Comparison of ENCODE assay signal across 9 mouse cellular contexts in genomic region chr13:22033741-22034442, GRCm38 (mm10). TPM values are rescaled to one million over a fixed set of nuclear protein-coding genes. Genes with fewer than 3 reads are reported as not detected.
A peak's percentile ranks its signal among the peaks of the same experiment; 100 is the strongest.
DNase-seq lines count a peak whose midpoint lies in the region; ATAC-seq and TF ChIP-seq lines count a peak whose summit lies in the region.
"Had no signal": no experiment of that assay in that cellular context is flagged by ENCODE, and none has a peak within 500 bp of the region (broad histone marks: within the 10 kb centered on the region; RNA-seq: fewer than 3 reads in every experiment).

No protein-coding gene starts in this region.

- no peak overlapping the region for H3K4me3 ChIP-seq in liver, adult 2 months (ENCODE audit: insufficient read depth, low read depth, low read length)
- no peak overlapping the region for H3K4me3 ChIP-seq in hindbrain, embryonic 13.5 days
- H3K4me3 ChIP-seq in midbrain, embryonic 13.5 days (replicated peaks): peak overlapping the region; percentile 43

- H3K27me3 ChIP-seq in liver, adult 2 months (ENCODE audit: control insufficient read depth, insufficient read depth, low read length): no peaks in the 10 kb centered on the region
- no peaks in the 10 kb centered on the region for H3K27me3 ChIP-seq in hindbrain, embryonic 13.5 days
- H3K27me3 ChIP-seq in midbrain, embryonic 13.5 days: no peaks in the 10 kb centered on the region

- peaks cover 8% of the 10 kb centered on the region; the same call in 1 of the 2 replicates for H3K4me1 ChIP-seq in liver, adult 2 months (ENCODE audit: control insufficient read depth, insufficient read depth, low read length)
- peaks cover 14% of the 10 kb centered on the region for H3K4me1 ChIP-seq in hindbrain, embryonic 13.5 days (replicated peaks)
- peaks cover 19% of the 10 kb centered on the region for H3K4me1 ChIP-seq in midbrain, embryonic 13.5 days (replicated peaks)

- no peaks in the 10 kb centered on the region for H3K9me3 ChIP-seq in hindbrain, embryonic 13.5 days
- no peaks in the 10 kb centered on the region for H3K9me3 ChIP-seq in midbrain, embryonic 13.5 days

- no peaks in the 10 kb centered on the region for H3K36me3 ChIP-seq in liver, adult 2 months (ENCODE audit: control insufficient read depth, insufficient read depth, low read length)
- H3K36me3 ChIP-seq in hindbrain, embryonic 13.5 days: no peaks in the 10 kb centered on the region
- no peaks in the 10 kb centered on the region for H3K36me3 ChIP-seq in midbrain, embryonic 13.5 days

- peak overlapping the region; percentile 38; the same call in 1 of the 2 replicates for H3K9ac ChIP-seq in liver, adult 2 months (ENCODE audit: low read depth, low read length)
- H3K9ac ChIP-seq in hindbrain, embryonic 13.5 days: no peak overlapping the region
- H3K9ac ChIP-seq in midbrain, embryonic 13.5 days (replicated peaks): no peak overlapping the region

- WGBS in liver, adult 2 months: 40% methylated on average over 5 of the region's 5 CpGs
- 55% methylated on average over 5 of the region's 5 CpGs for WGBS in hindbrain, embryonic 13.5 days
- WGBS in midbrain, embryonic 13.5 days: 52% methylated on average over 5 of the region's 5 CpGs

- no peak for TF ChIP-seq POLR2A in liver, adult 2 months (IDR thresholded peaks at IDR 0.05; ENCODE audit: extremely low read depth, insufficient read depth, low read length)

- no peaks in the 10 kb centered on the region for H3K79me2 ChIP-seq in liver, adult 2 months (ENCODE audit: control insufficient read depth, insufficient read depth, low read length)

- peak overlapping the region; percentile 70 for H3K27ac ChIP-seq in liver, adult 2 months (replicated peaks; ENCODE audit: insufficient read depth, low read depth, low read length)
- H3K27ac ChIP-seq in hindbrain, embryonic 13.5 days: no peak overlapping the region
- no peak overlapping the region for H3K27ac ChIP-seq in midbrain, embryonic 13.5 days

- peak overlapping the region; percentile 70 for H3K4me2 ChIP-seq in hindbrain, embryonic 13.5 days
- peak overlapping the region; percentile 70 for H3K4me2 ChIP-seq in midbrain, embryonic 13.5 days (replicated peaks)

- DNase-seq in liver, adult 2 months (ENCODE audit: extremely low read depth, low read depth, low spot score): no peak
- no peak for DNase-seq in liver
- DNase-seq in c-Kit-negative CD71-positive TER-119-positive erythroid progenitor cells, embryonic 14.5 days (ENCODE audit: low read depth, low spot score): peak; percentile 36
- DNase-seq in cerebellum, postnatal 4 days (ENCODE audit: low spot score in 2 of 2): no peak
- no peak for DNase-seq in gastrocnemius, postnatal 4 days (ENCODE audit: low spot score in 2 of 2)
- no peak for DNase-seq in right cerebral cortex, adult 2 months (ENCODE audit: low spot score in 2 of 2)
- DNase-seq: thymus, postnatal 25 days had no signal

- TF ChIP-seq CTCF in liver, adult 2 months (IDR thresholded peaks at IDR 0.05; ENCODE audit: low read depth, low read length): no peak

- no peak for ATAC-seq in hindbrain, embryonic 13.5 days (ENCODE audit: low FRiP score)
- no peak for ATAC-seq in midbrain, embryonic 13.5 days

RNA-seq across cellular contexts. Expression of gene Hist1h2ah, which starts 1.5 kb away (rescaled TPM):
- total RNA-seq in liver, adult 2 months (2014; rRNA removed): 1.8 and 2.6 TPM in 2 replicates
- not detected in 2 replicates for polyA plus RNA-seq in liver, adult 2 months (2012; rRNA removed)
- 1.9 TPM in 1 of 2 replicates, not detected in the other for polyA plus RNA-seq in hindbrain, embryonic 13.5 days (2015; fragmentation: Nextera tagmentation; extraction: Ambion mirVana)
- polyA plus RNA-seq in midbrain, embryonic 13.5 days (2015; fragmentation: Nextera tagmentation; extraction: Ambion mirVana): 6.2 TPM in 1 of 2 replicates, not detected in the other
- total RNA-seq in gastrocnemius, postnatal 4 days (2021): 100 to 1,000 TPM; 276 to 360 TPM

RNA-seq across cellular contexts. Expression of gene Hist1h2bk, which starts 1.8 kb away (rescaled TPM):
- 15.6 and 28.1 TPM in 2 replicates for total RNA-seq in liver, adult 2 months (2014; rRNA removed)
- 0.46 and 0.48 TPM in 2 replicates for polyA plus RNA-seq in liver, adult 2 months (2012; rRNA removed)
- polyA plus RNA-seq in hindbrain, embryonic 13.5 days (2015; fragmentation: Nextera tagmentation; extraction: Ambion mirVana): 0.84 and 3.1 TPM in 2 replicates
- 4.0 and 5.5 TPM in 2 replicates for polyA plus RNA-seq in midbrain, embryonic 13.5 days (2015; fragmentation: Nextera tagmentation; extraction: Ambion mirVana)
- total RNA-seq in gastrocnemius, postnatal 4 days (2021): 100 to 1,000 TPM; 393 to 555 TPM

RNA-seq across cellular contexts. Expression of gene Hist1h4i, which starts 7.3 kb away (rescaled TPM):
- 6.8 and 9.2 TPM in 2 replicates for total RNA-seq in liver, adult 2 months (2014; rRNA removed)
- polyA plus RNA-seq in liver, adult 2 months (2012; rRNA removed): 5.2 and 12.3 TPM in 2 replicates
- 12.2 and 12.9 TPM in 2 replicates for polyA plus RNA-seq in hindbrain, embryonic 13.5 days (2015; fragmentation: Nextera tagmentation; extraction: Ambion mirVana)
- polyA plus RNA-seq in midbrain, embryonic 13.5 days (2015; fragmentation: Nextera tagmentation; extraction: Ambion mirVana): 18.1 and 20.1 TPM in 2 replicates
- 100 to 1,000 TPM; 143 to 189 TPM for total RNA-seq in gastrocnemius, postnatal 4 days (2021)

RNA-seq across cellular contexts. Expression of gene Hist1h2ag, which starts 8.9 kb away (rescaled TPM):
- 11.1 and 22.4 TPM in 2 replicates for total RNA-seq in liver, adult 2 months (2014; rRNA removed)
- 0.55 TPM in 1 of 2 replicates, not detected in the other for polyA plus RNA-seq in liver, adult 2 months (2012; rRNA removed)
- polyA plus RNA-seq in hindbrain, embryonic 13.5 days (2015; fragmentation: Nextera tagmentation; extraction: Ambion mirVana): 11.9 and 17.6 TPM in 2 replicates
- 17.7 and 21.2 TPM in 2 replicates for polyA plus RNA-seq in midbrain, embryonic 13.5 days (2015; fragmentation: Nextera tagmentation; extraction: Ambion mirVana)
- 100 to 1,000 TPM; 270 to 354 TPM for total RNA-seq in gastrocnemius, postnatal 4 days (2021)

RNA-seq across cellular contexts. Expression of gene Hist1h2bj, which starts 9.1 kb away (rescaled TPM):
- total RNA-seq in liver, adult 2 months (2014; rRNA removed): 10.7 and 16.8 TPM in 2 replicates
- polyA plus RNA-seq in liver, adult 2 months (2012; rRNA removed): 0.29 TPM in 1 of 2 replicates, not detected in the other
- polyA plus RNA-seq in hindbrain, embryonic 13.5 days (2015; fragmentation: Nextera tagmentation; extraction: Ambion mirVana): 1.8 and 5.0 TPM in 2 replicates
- polyA plus RNA-seq in midbrain, embryonic 13.5 days (2015; fragmentation: Nextera tagmentation; extraction: Ambion mirVana): 7.6 and 8.3 TPM in 2 replicates
- total RNA-seq in gastrocnemius, postnatal 4 days (2021): 100 to 1,000 TPM; 250 to 321 TPM
